Mouse (Mus musculus): ENCODE results near the gene Hint1.
"Not testable (repeated sequence)": the region's sequence is repeated elsewhere in the genome, so short reads cannot be mapped to it uniquely, and the experiment has no call there.

Gene Hint1

GRCm38 (mm10) chr11:54866119-54867048 is at the start of gene Hint1:
Gene Hint1 (plus strand): TSS chr11:54866383.
- DNase-seq (ENCODE audit: low spot score in 2 of 2): peak; percentile 92

- no peak for DNase-seq (ENCODE audit: low spot score in 2 of 2)
Measured at GRCm38 (mm10) chr11:54817449-54817848, 48.7 kb upstream of the Hint1 start.

DNA sequence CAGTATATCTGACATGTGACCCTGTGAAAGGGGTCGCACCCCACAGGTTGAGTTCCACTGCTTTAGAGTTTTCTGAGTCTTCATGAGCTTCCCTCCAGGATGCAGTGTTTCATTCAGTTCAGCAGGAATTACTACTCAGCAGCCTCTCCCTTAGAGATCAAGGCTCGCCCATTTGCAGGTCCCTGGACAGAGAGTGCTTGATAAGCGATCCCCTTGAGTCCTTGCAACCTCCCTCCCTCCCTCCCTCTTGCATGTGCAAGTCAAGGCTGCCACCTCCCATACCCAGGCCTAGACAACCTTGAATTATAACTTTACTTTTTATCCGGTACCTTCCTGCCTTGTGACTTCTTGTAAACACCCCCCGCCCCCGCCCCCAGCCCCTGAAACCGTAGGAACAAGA is 46.7 kb upstream of the Hint1 start:
- DNase-seq (ENCODE audit: low spot score in 2 of 2): no peak

- no peak for DNase-seq (ENCODE audit: low spot score in 2 of 2)
Measured at GRCm38 (mm10) chr11:54823467-54823866, 42.7 kb upstream of the Hint1 start.

- DNase-seq (ENCODE audit: low spot score in 2 of 2): peak in 1 of 2 experiments; percentile 32
Measured at GRCm38 (mm10) chr11:54825774-54826173, 40.4 kb upstream of the Hint1 start.

DNA sequence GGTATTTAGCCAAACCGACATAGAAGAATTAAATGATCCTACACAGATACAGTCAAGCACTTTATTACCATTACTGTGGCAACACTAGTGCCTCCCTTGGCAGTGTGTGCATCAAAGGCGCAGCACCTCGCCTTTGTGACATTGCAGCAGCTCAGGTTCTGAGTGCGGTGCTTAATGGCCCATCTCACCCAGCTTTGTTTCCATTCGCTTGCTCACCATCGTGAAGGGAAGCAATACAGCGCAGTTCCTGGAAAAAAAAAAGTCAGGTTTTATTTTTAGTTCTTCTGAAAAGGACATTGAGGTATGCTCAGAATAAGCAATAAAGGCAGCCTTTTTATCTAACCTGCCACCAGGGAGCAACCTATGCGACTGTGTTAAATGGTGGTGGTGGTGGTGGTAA is 39.4 kb upstream of the Hint1 start:
- DNase-seq (ENCODE audit: low spot score in 2 of 2): peak in 1 of 2 experiments; percentile 27

GRCm38 (mm10) chr11:54833833-54834232 is 32.4 kb upstream of the Hint1 start:
- no peak for DNase-seq (ENCODE audit: low spot score in 2 of 2)

DNA sequence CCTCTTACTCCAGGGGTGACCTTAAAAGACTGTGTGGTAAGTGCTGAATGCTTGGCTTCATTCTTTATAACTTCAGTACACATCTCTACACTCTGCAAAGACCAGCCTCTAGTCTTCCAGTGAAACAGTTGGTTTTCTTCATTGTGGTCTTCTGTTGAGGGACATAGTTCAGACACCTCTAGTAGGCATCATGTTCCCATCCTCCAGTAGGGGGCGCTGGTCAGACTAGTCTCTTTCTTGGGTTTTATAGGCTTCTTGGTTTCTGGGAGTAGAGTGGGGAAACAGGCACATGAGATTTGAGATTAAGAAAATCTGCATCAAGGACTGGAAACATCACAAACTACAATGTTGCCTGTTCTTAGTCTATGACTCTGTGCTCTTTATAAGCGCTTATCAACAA is 31.6 kb upstream of the Hint1 start:
- peak in 1 of 2 experiments; percentile 49 for DNase-seq (ENCODE audit: low spot score in 2 of 2)

GRCm38 (mm10) chr11:54836106-54836505 is 30.1 kb upstream of the Hint1 start:
- DNase-seq (ENCODE audit: low spot score in 2 of 2): peak in 1 of 2 experiments; percentile 40

- DNase-seq (ENCODE audit: low spot score in 2 of 2): no peak
Measured at GRCm38 (mm10) chr11:54839696-54840095, 26.5 kb upstream of the Hint1 start.

- no peak for DNase-seq (ENCODE audit: low spot score in 2 of 2)
Measured at GRCm38 (mm10) chr11:54840891-54841290, 25.3 kb upstream of the Hint1 start.

DNA sequence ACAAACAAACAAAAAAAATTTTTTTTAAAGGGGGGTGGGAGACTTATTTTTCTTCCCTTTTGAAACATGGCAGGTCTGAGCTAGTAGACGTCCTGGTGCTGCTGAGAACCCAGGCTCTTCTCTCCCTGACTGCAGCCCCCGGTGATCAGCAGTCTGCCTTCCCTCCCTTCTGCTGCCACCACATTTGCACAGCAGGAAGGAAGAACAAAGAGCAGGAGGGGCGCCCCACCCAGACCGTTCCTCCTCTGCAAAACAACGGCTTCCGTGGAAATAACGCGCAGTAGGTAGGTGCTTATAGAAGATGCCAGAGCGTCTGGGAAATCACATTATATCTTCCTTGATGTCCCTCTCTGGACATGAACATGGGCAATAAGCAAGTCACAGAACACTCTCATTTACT is 21.8 kb upstream of the Hint1 start:
- peak in 1 of 2 experiments; percentile 43 for DNase-seq (ENCODE audit: low spot score in 2 of 2)

- no peak for DNase-seq (ENCODE audit: low spot score in 2 of 2)
Measured at GRCm38 (mm10) chr11:54844959-54845358, 21.2 kb upstream of the Hint1 start.

- no peak for DNase-seq (ENCODE audit: low spot score in 2 of 2)
Measured at GRCm38 (mm10) chr11:54845470-54846442, 20.4 kb upstream of the Hint1 start.

- no peak for DNase-seq (ENCODE audit: low spot score in 2 of 2)
Measured at GRCm38 (mm10) chr11:54849961-54850758, 16.0 kb upstream of the Hint1 start.

DNA sequence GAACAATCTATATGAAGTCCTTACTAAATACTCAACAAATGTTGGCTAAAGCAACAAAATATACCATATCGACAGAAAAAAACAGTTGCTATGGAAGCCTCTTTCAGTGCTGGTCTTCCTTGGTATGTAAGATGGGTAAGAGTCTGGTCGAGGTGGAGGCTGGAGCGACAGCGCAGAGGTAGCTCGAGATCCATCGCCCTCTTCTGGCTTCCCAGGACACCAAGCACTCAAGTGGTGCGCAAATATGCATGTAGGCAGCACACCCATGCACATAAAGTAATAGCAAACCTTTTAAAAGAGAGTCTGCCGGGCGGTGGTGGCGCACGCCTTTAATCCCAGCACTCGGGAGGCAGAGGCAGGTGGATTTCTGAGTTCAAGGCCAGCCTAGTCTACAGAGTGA is 14.5 kb upstream of the Hint1 start:
- no peak for DNase-seq (ENCODE audit: low spot score in 2 of 2)

GRCm38 (mm10) chr11:54858880-54859279 is 7.3 kb upstream of the Hint1 start:
- not testable (repeated sequence) for DNase-seq (ENCODE audit: low spot score in 2 of 2)

GRCm38 (mm10) chr11:54859322-54860165 is 6.6 kb upstream of the Hint1 start:
- peak in 1 of 2 experiments; percentile 27 for DNase-seq (ENCODE audit: low spot score in 2 of 2)

- DNase-seq (ENCODE audit: low spot score in 2 of 2): peak; percentile 94 to 96
Measured at GRCm38 (mm10) chr11:54860256-54861038, 5.7 kb upstream of the Hint1 start, which contains the start of gene Lyrm7. Gene Lyrm7 (minus strand): TSS chr11:54860916.
